Mouse (Mus musculus) neutrophil, adult 5-6 weeks (primary cell): ENCODE measurements around the gene Uso1. TPM values are rescaled to one million over a fixed set of nuclear protein-coding genes. Genes with fewer than 3 reads are reported as not detected.
"Not testable (repeated sequence)": the region's sequence is repeated elsewhere in the genome, so short reads cannot be mapped to it uniquely, and the experiment has no call there.

Experiments
- ATAC-seq: fragments of 151-379, 151-347 bp; 2 replicates; pipeline ENCODE4 v1.8.0; 2017; ENCODE audit warnings: mild to moderate bottlenecking, moderate TSS enrichment; ENCODE audit not compliant: insufficient number of reproducible peaks, poor library complexity, low FRiP score, severe bottlenecking; ENCODE audit errors: extremely low read depth
- total RNA-seq: library from RNA; stranded (forward); fragments of 200-1000 nt; gene quantifications from 2 replicates; pipeline ENCODE4 v1.2.3, GENCODE M21; 2017

Uso1 gene
- total RNA-seq, 1 experiment from 2014 or later: 29.8 TPM

GRCm38 (mm10) chr5:92154861-92155260 is 17.1 kb downstream of the Uso1 start:
- ATAC-seq: no peak

GRCm38 (mm10) chr5:92165976-92166375 is 28.2 kb downstream of the Uso1 start:
- ATAC-seq: peak; percentile 41; the same call in 1 of the 2 replicates

- ATAC-seq: no peak
Measured at GRCm38 (mm10) chr5:92183071-92183830, 45.5 kb downstream of the Uso1 start.

GRCm38 (mm10) chr5:92188881-92189483 is 51.2 kb downstream of the Uso1 start:
- ATAC-seq: no peak

GRCm38 (mm10) chr5:92195716-92196115 is 58.0 kb downstream of the Uso1 start:
- not testable (repeated sequence) for ATAC-seq

GRCm38 (mm10) chr5:92196895-92197811 is 59.4 kb downstream of the Uso1 start:
- ATAC-seq: no peak

GRCm38 (mm10) chr5:92198266-92198665 is 60.5 kb downstream of the Uso1 start:
- no peak for ATAC-seq

GRCm38 (mm10) chr5:92204162-92205036 is 66.7 kb downstream of the Uso1 start:
- ATAC-seq: no peak

- no peak for ATAC-seq
Measured at GRCm38 (mm10) chr5:92205184-92205583, 67.4 kb downstream of the Uso1 start.

GRCm38 (mm10) chr5:92205706-92206105 is 68.0 kb downstream of the Uso1 start:
- ATAC-seq: no peak

GRCm38 (mm10) chr5:92206121-92206520 is 68.4 kb downstream of the Uso1 start:
- ATAC-seq: no peak

GRCm38 (mm10) chr5:92210205-92210604 is 72.5 kb downstream of the Uso1 start:
- ATAC-seq: no peak

GRCm38 (mm10) chr5:92212231-92212630 is 74.5 kb downstream of the Uso1 start:
- no peak for ATAC-seq

GRCm38 (mm10) chr5:92215308-92215707 is 77.6 kb downstream of the Uso1 start, which contains the start of gene U90926:
Gene U90926 (minus strand): TSS chr5:92215408.
- no peak for ATAC-seq

GRCm38 (mm10) chr5:92218915-92219793 is 81.4 kb downstream of the Uso1 start:
- no peak for ATAC-seq

GRCm38 (mm10) chr5:92219826-92220225 is 82.1 kb downstream of the Uso1 start:
- ATAC-seq: no peak

- no peak for ATAC-seq
Measured at GRCm38 (mm10) chr5:92220287-92220902, 82.7 kb downstream of the Uso1 start.
